Mouse (Mus musculus) yolk sac, embryonic 10.5 days (tissue): ENCODE data around the gene Cntnap5c.
"Not testable (repeated sequence)": the region's sequence is repeated elsewhere in the genome, so short reads cannot be mapped to it uniquely, and the experiment has no call there.

Experiments
- DNase-seq: peaks from one replicate; pipeline ENCODE4 v3.0.0-alpha.2; 2017; ENCODE audit warnings: low spot score

The Cntnap5c gene

GRCm38 (mm10) chr17:57768622-57769610 is at the start of gene Cntnap5c:
Gene Cntnap5c (plus strand): TSS chr17:57769570.
- peak; percentile 23 for DNase-seq

- no peak for DNase-seq
These were observed 27.3 kb upstream of the Cntnap5c start, which contains the start of gene Gm21834 for GRCm38 (mm10) chr17:57742119-57742518. Gene Gm21834 (minus strand): TSS chr17:57742219.

GRCm38 (mm10) chr17:57758033-57758432 is 11.3 kb upstream of the Cntnap5c start:
- DNase-seq = no peak

- DNase-seq = no peak
These were observed 2.1 kb upstream of the Cntnap5c start for GRCm38 (mm10) chr17:57767306-57767705.

GRCm38 (mm10) chr17:57770904-57771303 is 1.5 kb downstream of the Cntnap5c start:
- DNase-seq = no peak

- no peak for DNase-seq
These were observed 18.9 kb downstream of the Cntnap5c start for GRCm38 (mm10) chr17:57788161-57788799.

GRCm38 (mm10) chr17:57795408-57795807 is 26.0 kb downstream of the Cntnap5c start:
- DNase-seq = no peak

- DNase-seq = no peak
These were observed 27.4 kb downstream of the Cntnap5c start for GRCm38 (mm10) chr17:57796668-57797311.

- no peak for DNase-seq
These were observed 30.1 kb downstream of the Cntnap5c start for GRCm38 (mm10) chr17:57799414-57799985.

- no peak for DNase-seq
These were observed 31.8 kb downstream of the Cntnap5c start for GRCm38 (mm10) chr17:57801180-57801579.

GRCm38 (mm10) chr17:57837090-57837971 is 68.0 kb downstream of the Cntnap5c start:
- no peak for DNase-seq

GRCm38 (mm10) chr17:57855811-57856210 is 86.4 kb downstream of the Cntnap5c start:
- DNase-seq = not testable (repeated sequence)

GRCm38 (mm10) chr17:57865996-57866395 is 96.6 kb downstream of the Cntnap5c start:
- no peak for DNase-seq

- DNase-seq = no peak
These were observed 118.5 kb downstream of the Cntnap5c start for GRCm38 (mm10) chr17:57887742-57888389.

GRCm38 (mm10) chr17:57911770-57912293 is 142.5 kb downstream of the Cntnap5c start:
- no peak for DNase-seq

- DNase-seq = no peak
These were observed 214.9 kb downstream of the Cntnap5c start for GRCm38 (mm10) chr17:57984230-57984629.

GRCm38 (mm10) chr17:57988420-57988819 is 219.1 kb downstream of the Cntnap5c start:
- no peak for DNase-seq

- DNase-seq = no peak
These were observed 227.1 kb downstream of the Cntnap5c start for GRCm38 (mm10) chr17:57996461-57996860.

GRCm38 (mm10) chr17:57999080-57999479 is 229.7 kb downstream of the Cntnap5c start:
- no peak for DNase-seq

GRCm38 (mm10) chr17:58002845-58003244 is 233.5 kb downstream of the Cntnap5c start:
- no peak for DNase-seq
